Mouse (Mus musculus): ENCODE data around the gene Gm10184. TPM values are rescaled to one million over a fixed set of nuclear protein-coding genes. Genes with fewer than 3 reads are reported as not detected.
"Not testable (repeated sequence)": the region's sequence is repeated elsewhere in the genome, so short reads cannot be mapped to it uniquely, and the experiment has no call there.

Gene Gm10184
- total RNA-seq (2021): 10 to 100 TPM; 10.4 to 13.0 TPM
- long read RNA-seq: 0 reads

GRCm38 (mm10) chr17:89910349-89910748, at the start of gene Gm10184:
TSS of gene Gm10184 (minus strand) at chr17:89910449.
- DNase-seq (ENCODE audit: low spot score in 2 of 2): no peak

- no peak for DNase-seq (ENCODE audit: low spot score in 2 of 2)
These were observed 23.7 kb upstream of the Gm10184 start for GRCm38 (mm10) chr17:89933950-89934349.

- DNase-seq (ENCODE audit: low spot score in 2 of 2): no peak
These were observed 2.6 kb downstream of the Gm10184 start for GRCm38 (mm10) chr17:89907686-89908085.

DNA sequence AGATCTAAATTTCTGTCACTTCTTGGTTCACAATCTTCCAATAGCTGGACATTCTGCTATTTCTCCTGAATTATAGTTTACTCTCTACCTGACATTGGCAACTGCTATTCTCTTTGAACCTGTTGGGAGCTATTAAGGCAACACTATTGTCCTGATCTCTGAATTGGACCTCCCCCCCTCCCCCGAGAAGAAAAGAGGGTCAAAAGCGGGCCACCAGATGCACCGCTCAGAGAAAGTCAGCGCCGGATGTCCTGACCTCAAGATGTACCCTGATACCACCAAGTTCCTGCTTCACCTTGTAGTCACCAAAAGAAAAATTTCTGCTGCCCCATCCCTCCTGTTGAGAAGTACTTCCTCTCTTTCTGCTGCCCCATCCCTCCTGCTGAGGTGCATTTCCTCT, 5.5 kb downstream of the Gm10184 start:
- DNase-seq (ENCODE audit: low spot score in 2 of 2): not testable (repeated sequence)

GRCm38 (mm10) chr17:89902767-89903166, 7.5 kb downstream of the Gm10184 start:
- DNase-seq (ENCODE audit: low spot score in 2 of 2): no peak

- DNase-seq (ENCODE audit: low spot score in 2 of 2): no peak
These were observed 9.6 kb downstream of the Gm10184 start for GRCm38 (mm10) chr17:89900610-89901009.

DNA sequence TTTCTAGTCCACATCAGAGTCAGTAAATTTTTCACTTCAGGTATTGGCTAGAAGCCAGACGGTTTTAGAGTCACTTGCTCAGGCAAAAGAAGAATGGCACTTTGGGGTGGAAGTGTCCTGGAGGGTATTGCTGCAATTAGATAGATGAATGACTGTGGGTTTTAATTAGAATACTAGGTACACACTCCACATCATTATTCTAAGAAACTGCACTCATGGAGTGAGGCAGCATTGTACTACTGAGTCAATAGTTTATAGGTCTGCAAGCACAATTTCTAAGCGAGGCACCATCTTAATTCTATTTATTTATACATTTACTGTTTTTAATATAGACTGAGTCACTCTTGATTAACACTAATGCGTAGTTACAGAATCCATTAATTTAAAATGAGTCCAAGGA, 10.4 kb downstream of the Gm10184 start:
- no peak for DNase-seq (ENCODE audit: low spot score in 2 of 2)

DNA sequence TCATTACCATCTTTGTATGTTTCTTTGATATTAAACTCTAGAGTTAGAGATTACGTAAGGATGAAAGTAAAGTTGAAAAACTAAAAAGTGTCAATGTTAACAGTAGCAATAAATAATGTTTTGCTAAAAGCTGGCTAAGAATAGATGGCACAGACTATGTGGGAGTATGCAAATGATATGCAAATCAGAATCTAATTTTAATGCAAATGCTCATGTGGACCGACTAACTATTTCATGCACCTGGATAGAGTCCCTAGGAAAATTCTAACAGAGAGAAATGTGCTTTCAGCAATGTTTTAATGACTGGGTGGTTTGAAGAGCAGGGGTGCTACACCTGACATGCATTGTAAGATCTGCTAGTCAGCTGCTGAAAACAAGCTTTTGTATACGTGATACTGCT, 45.3 kb downstream of the Gm10184 start:
- no peak for DNase-seq (ENCODE audit: low spot score in 2 of 2)
